Mouse (Mus musculus): ENCODE data around the gene Itpkb. TPM values are rescaled to one million over a fixed set of nuclear protein-coding genes. Genes with fewer than 3 reads are reported as not detected.

Gene Itpkb
- total and polyA plus RNA-seq, 3 experiments: 3.4 to 9.2 TPM; not detected in 1

GRCm38 (mm10) chr1:180328794-180329665 lies 1.3 kb upstream of the Itpkb start (continued):
- TF ChIP-seq USF1 (IDR thresholded peaks at IDR 0.05; ENCODE audit: low read depth, low read length) (no peak), CHD2 (IDR thresholded peaks at IDR 0.05; ENCODE audit: low read length) (no peak), TCF12 (IDR thresholded peaks at IDR 0.05; ENCODE audit: low read depth, low read length) (0 out of 2 replicates have a peak, but pooled peaks have one; percentile 3), ZMIZ1 (IDR thresholded peaks at IDR 0.05; ENCODE audit: low read depth, low read length) (no peak), TAL1 (IDR thresholded peaks at IDR 0.05; ENCODE audit: low read length) (no peak), GATA1 (IDR thresholded peaks at IDR 0.05; ENCODE audit: low read depth, low read length) (no peak), CTCF (IDR thresholded peaks at IDR 0.05 in 2 of 3, conservative IDR thresholded peaks at IDR 0.05 in 1 of 3; ENCODE audit: control insufficient read depth in 1 of 3, insufficient read depth in 1 of 3, low read depth in 2 of 3, low read length in 3 of 3, poor library complexity in 1 of 3, severe bottlenecking in 1 of 3) (peak in 2 of 3 experiments; percentile 50 to 57; a peak in 4 of 6 replicates), KAT2A (conservative IDR thresholded peaks at IDR 0.05; ENCODE audit: low read depth, low read length) (no peak), POLR2A (IDR thresholded peaks at IDR 0.05; ENCODE audit: control insufficient read depth in 1 of 2, insufficient read depth in 1 of 2, low read depth in 1 of 2, low read length in 2 of 2, poor library complexity in 1 of 2) (no peak), ZNF384 (IDR thresholded peaks at IDR 0.05; ENCODE audit: low read depth, low read length) (peak; percentile 63; the same call in 1 of the 2 replicates), MYC (IDR thresholded peaks at IDR 0.05; ENCODE audit: low read depth, low read length) (no peak), SIN3A (IDR thresholded peaks at IDR 0.05; ENCODE audit: low read length) (0 out of 2 replicates have a peak, but pooled peaks have one; percentile 14), CHD1 (IDR thresholded peaks at IDR 0.05; ENCODE audit: low read depth, low read length) (no peak), ZC3H11A (IDR thresholded peaks at IDR 0.05; ENCODE audit: low read depth, low read length) (no peak), BHLHE40 (IDR thresholded peaks at IDR 0.05; ENCODE audit: borderline replicate concordance, low read depth, low read length) (no peak)

- peaks cover 0 to 9% of the 10 kb centered on the region in 2 experiments; a peak in 2 of 4 replicates for H3K36me3 ChIP-seq (ENCODE audit: control insufficient read depth in 1 of 2, insufficient read depth in 2 of 2, low read length in 2 of 2)
- peak overlapping the region; percentile 57 for H3K9ac ChIP-seq (ENCODE audit: control insufficient read depth, low read depth, low read length, poor library complexity, severe bottlenecking)
- no peaks in the 10 kb centered on the region for H3K9me3 ChIP-seq (replicated peaks; ENCODE audit: insufficient read depth, low read length)
- peak; percentile 73 for DNase-seq (ENCODE audit: low read depth, low spot score)
- TF ChIP-seq CHD2 (IDR thresholded peaks at IDR 0.05; ENCODE audit: low read length) (no peak), GATA1 (IDR thresholded peaks at IDR 0.05; ENCODE audit: low read depth, low read length) (peak; percentile 24; the same call in 1 of the 2 replicates)
- H3K27me3 ChIP-seq (ENCODE audit: control insufficient read depth in 1 of 2, insufficient read depth in 2 of 2, low read length in 2 of 2): no peaks in the 10 kb centered on the region
- peaks cover 6% of the 10 kb centered on the region for H3K79me2 ChIP-seq (ENCODE audit: control insufficient read depth, insufficient read depth, low read length, poor library complexity)
- peak overlapping the region; percentile 30 to 67 for H3K4me3 ChIP-seq (ENCODE audit: control insufficient read depth in 1 of 2, insufficient read depth in 1 of 2, low read depth in 2 of 2, low read length in 2 of 2)
- H3K4me1 ChIP-seq (ENCODE audit: control insufficient read depth in 1 of 2, insufficient read depth in 2 of 2, low read length in 2 of 2): peaks cover 3 to 10% of the 10 kb centered on the region in 2 experiments; a peak in 3 of 4 replicates
- peak overlapping the region; percentile 68 for H3K27ac ChIP-seq (ENCODE audit: control insufficient read depth, low read depth, low read length)
Observed at GRCm38 (mm10) chr1:180329706-180330105, 579 bp upstream of the Itpkb start.

Data from MEL (cell line).